Mouse (Mus musculus) cerebellum, adult 2 months (tissue): ENCODE measurements around the gene Ep400.

Experiments
- CTCF ChIP-seq: fragments of 200-500 bp; IDR thresholded peaks from 2 replicates; pipeline ENCODE4 v1.5.1; 2011; ENCODE audit warnings: low read depth, mild to moderate bottlenecking, control low read depth, low read length, moderate library complexity, borderline replicate concordance; ENCODE audit not compliant: insufficient read depth
- POLR2A ChIP-seq: fragments of 200-500 bp; IDR thresholded peaks from 2 replicates; pipeline ENCODE4 v1.6.1; 2011; ENCODE audit warnings: low read length, control low read depth, borderline replicate concordance; ENCODE audit not compliant: insufficient read depth

DNA sequence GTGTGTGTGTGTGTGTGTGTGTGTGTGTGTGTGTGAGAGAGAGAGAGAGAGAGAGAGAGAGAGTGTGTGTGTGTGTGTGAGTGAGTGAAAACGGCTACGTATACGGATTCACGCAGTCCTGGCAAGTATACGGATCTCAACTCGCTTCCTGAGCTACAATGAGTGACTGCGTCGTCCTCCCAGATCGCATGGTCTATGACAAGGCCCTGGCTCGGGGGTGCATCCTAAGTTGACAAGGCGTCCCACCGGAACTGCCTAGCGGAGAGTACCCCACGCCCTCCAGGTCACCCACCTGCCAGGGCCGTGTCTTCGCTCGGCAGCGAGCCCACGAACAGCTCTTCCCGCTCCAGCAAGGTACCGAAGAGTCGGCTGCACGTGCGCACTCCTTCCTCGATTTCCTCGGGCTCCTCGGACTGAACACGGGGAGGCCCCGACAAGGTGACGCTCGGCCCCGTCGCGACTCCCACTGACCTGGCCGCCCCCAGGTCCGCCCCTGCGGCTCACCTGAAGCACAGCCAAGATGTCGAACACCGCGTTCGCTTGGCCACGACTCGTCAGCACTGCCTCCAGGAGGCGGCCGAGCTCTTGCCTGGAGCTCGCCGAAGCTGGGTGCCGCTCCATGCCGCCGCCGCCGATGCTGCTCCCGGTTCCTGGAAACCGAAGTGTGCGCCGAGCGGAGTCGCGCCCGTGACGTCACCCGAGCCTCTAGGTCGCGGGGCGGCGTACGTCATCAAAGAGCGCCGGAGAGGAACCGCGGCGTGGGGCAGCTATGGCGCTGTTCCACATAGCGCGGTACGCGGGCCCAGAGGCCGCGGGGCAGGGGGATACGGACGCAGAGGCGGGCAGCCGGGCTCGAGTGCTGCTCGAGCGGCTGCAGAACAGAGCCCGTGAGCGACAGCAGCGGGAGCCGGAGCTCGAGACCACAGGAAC lies 117.5 kb downstream of the Ep400 start, which contains the start of the genes Noc4l and Ddx51:
- TF ChIP-seq CTCF = no peak
- peak; percentile 87 for TF ChIP-seq POLR2A
